Mouse (Mus musculus) neural tube, embryonic 13.5 days (tissue): ENCODE measurements around the gene Tma7. TPM values are rescaled to one million over a fixed set of nuclear protein-coding genes. Genes with fewer than 3 reads are reported as not detected.
A peak's percentile ranks its signal among the peaks of the same experiment; 100 is the strongest.

ENCODE experiments used
- ATAC-seq: fragments of 200-750 bp; cut with Nextera tagmentation; 2 replicates; pipeline ENCODE4 v1.8.0; 2017; ENCODE audit warnings: low read depth, mild to moderate bottlenecking, moderate TSS enrichment, moderate library complexity
- H3K27ac ChIP-seq: fragments of 300-500 bp; sonication (generic); replicated peaks from 2 replicates; pipeline ENCODE4 v1.5.1; 2015; ENCODE audit warnings: moderate library complexity, mild to moderate bottlenecking, inconsistent platforms
- H3K27me3 ChIP-seq: fragments of 300-500 bp; sonication (generic); 2 replicates; pipeline ENCODE4 v1.6.1; 2015; ENCODE audit warnings: mild to moderate bottlenecking, inconsistent platforms
- H3K36me3 ChIP-seq: fragments of 300-500 bp; sonication (generic); 2 replicates; pipeline ENCODE4 v1.6.1; 2015; ENCODE audit warnings: mild to moderate bottlenecking, inconsistent platforms
- H3K4me1 ChIP-seq: fragments of 300-500 bp; sonication (generic); replicated peaks from 2 replicates; pipeline ENCODE4 v1.6.1; 2015; ENCODE audit warnings: inconsistent platforms
- H3K4me2 ChIP-seq: fragments of 300-500 bp; sonication (generic); 2 replicates; pipeline ENCODE4 v1.6.1; 2015; ENCODE audit warnings: inconsistent platforms, mild to moderate bottlenecking, moderate library complexity
- H3K4me3 ChIP-seq: fragments of 300-500 bp; sonication (generic); 2 replicates; pipeline ENCODE4 v1.5.1; 2015; ENCODE audit warnings: mild to moderate bottlenecking, inconsistent platforms
- H3K9ac ChIP-seq: fragments of 300-500 bp; sonication (generic); 2 replicates; pipeline ENCODE4 v1.6.1; 2015; ENCODE audit warnings: moderate library complexity, mild to moderate bottlenecking, inconsistent platforms
- H3K9me3 ChIP-seq: fragments of 300-500 bp; sonication (generic); 2 replicates; pipeline ENCODE4 v1.6.1; 2016; ENCODE audit warnings: inconsistent platforms
- WGBS: fragments of 180-500 bp; shearing (Covaris S2); methylation state at CpG from one replicate; pipeline ENCODE4 v1.1.7; 2015; 5-methylcytosine and 5-hydroxymethylcytosine counted together
- polyA plus RNA-seq: library from polyadenylated mRNA; unstranded; fragments of >200 nt; fragmentation: Nextera tagmentation; extraction: Ambion mirVana; gene quantifications from 2 replicates; pipeline ENCODE4 v1.2.1, GENCODE M21; 2015

Gene Tma7
- polyA plus RNA-seq, 1 experiment from 2014 or later = 792 TPM

GRCm38 (mm10) chr9:109051651-109052489 is 30.5 kb downstream of the Tma7 start:
- WGBS = 90% methylated on average over 10 of the region's 10 CpGs
- H3K36me3 ChIP-seq = peaks cover 10% of the 10 kb centered on the region
- ATAC-seq = no peak

GRCm38 (mm10) chr9:109051011-109051501 is 31.3 kb downstream of the Tma7 start:
- no peak overlapping the region for H3K4me2 ChIP-seq
- H3K27ac ChIP-seq = no peak overlapping the region
- no peak overlapping the region for H3K4me3 ChIP-seq
- no peak for ATAC-seq
- no peaks in the 10 kb centered on the region for H3K27me3 ChIP-seq
- H3K36me3 ChIP-seq = peaks cover 2% of the 10 kb centered on the region; the same call in 1 of the 2 replicates
- 90% methylated on average over 13 of the region's 13 CpGs for WGBS
- no peaks in the 10 kb centered on the region for H3K9me3 ChIP-seq
- H3K4me1 ChIP-seq = peaks cover 13% of the 10 kb centered on the region
- H3K9ac ChIP-seq = no peak overlapping the region

More at GRCm38 (mm10) chr9:109051651-109052489, 30.5 kb downstream of the Tma7 start:
- H3K9ac ChIP-seq = no peak overlapping the region
- H3K27me3 ChIP-seq = no peaks in the 10 kb centered on the region
- H3K27ac ChIP-seq = no peak overlapping the region
- H3K9me3 ChIP-seq = no peaks in the 10 kb centered on the region
- peaks cover 13% of the 10 kb centered on the region for H3K4me1 ChIP-seq
- H3K4me2 ChIP-seq = no peak overlapping the region
- no peak overlapping the region for H3K4me3 ChIP-seq

GRCm38 (mm10) chr9:109050674-109050997 is 31.8 kb downstream of the Tma7 start:
- WGBS = 82% methylated on average over 3 of the region's 3 CpGs

DNA sequence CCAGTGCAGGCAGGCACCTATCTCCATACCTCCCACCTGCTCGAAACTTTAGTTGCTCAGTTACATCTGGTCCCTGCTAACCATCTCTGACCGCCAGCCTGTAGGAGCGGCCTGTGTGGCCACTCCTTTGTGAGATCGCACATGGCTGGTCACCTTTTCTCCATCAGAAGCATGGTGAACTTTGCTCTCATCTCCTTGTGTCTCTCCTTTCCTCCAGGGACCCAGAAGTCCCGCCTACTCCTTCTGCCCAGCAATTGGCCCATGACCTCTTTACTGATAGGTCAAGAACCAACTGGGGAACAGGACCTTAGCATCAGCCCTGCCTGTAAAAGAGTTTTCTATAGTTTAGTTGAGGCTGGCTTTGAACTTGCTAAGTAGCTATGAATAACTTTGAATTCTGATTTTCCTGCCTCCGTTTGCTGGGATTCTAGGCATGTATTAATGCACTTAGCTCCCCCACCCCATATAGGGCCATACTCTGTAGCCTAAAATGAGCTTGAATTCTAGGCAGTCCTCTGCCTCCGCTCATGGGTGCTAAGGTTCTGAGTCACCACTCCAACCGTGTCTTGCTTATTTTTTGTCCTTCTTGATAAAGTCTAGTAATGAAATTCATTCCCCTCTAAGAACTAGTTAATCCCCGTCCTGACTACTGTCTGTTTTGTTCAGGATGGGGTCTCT is 32.3 kb downstream of the Tma7 start:
- Histone ChIP-seq H3K4me1 (peaks cover 7% of the 10 kb centered on the region), H3K9me3 (no peaks in the 10 kb centered on the region), H3K9ac (no peak overlapping the region), H3K36me3 (no peaks in the 10 kb centered on the region; the same call in 1 of the 2 replicates), H3K4me3 (no peak overlapping the region), H3K27ac (no peak overlapping the region), H3K4me2 (no peak overlapping the region), H3K27me3 (no peaks in the 10 kb centered on the region)
- WGBS = 88% methylated on average over 9 of the region's 9 CpGs
- ATAC-seq = no peak

More at GRCm38 (mm10) chr9:109050674-109050997, 31.8 kb downstream of the Tma7 start:
- H3K27me3 ChIP-seq = no peaks in the 10 kb centered on the region
- no peaks in the 10 kb centered on the region for H3K9me3 ChIP-seq
- ATAC-seq = no peak
- peaks cover 12% of the 10 kb centered on the region for H3K4me1 ChIP-seq
- no peaks in the 10 kb centered on the region; the same call in 1 of the 2 replicates for H3K36me3 ChIP-seq
- no peak overlapping the region for H3K4me2 ChIP-seq
- no peak overlapping the region for H3K4me3 ChIP-seq
- H3K9ac ChIP-seq = no peak overlapping the region
- H3K27ac ChIP-seq = no peak overlapping the region

GRCm38 (mm10) chr9:109049316-109049715 is 33.1 kb downstream of the Tma7 start:
- 0 out of 2 replicates have a peak, but pooled peaks cover under 1% of the 10 kb centered on the region for H3K4me1 ChIP-seq
- no peaks in the 10 kb centered on the region for H3K9me3 ChIP-seq
- no peak overlapping the region for H3K9ac ChIP-seq
- no peak overlapping the region for H3K4me3 ChIP-seq
- 84% methylated on average over 7 of the region's 7 CpGs for WGBS
- H3K36me3 ChIP-seq = no peaks in the 10 kb centered on the region; the same call in 1 of the 2 replicates
- H3K27me3 ChIP-seq = no peaks in the 10 kb centered on the region
- H3K4me2 ChIP-seq = no peak overlapping the region
- no peak for ATAC-seq
- no peak overlapping the region for H3K27ac ChIP-seq

DNA sequence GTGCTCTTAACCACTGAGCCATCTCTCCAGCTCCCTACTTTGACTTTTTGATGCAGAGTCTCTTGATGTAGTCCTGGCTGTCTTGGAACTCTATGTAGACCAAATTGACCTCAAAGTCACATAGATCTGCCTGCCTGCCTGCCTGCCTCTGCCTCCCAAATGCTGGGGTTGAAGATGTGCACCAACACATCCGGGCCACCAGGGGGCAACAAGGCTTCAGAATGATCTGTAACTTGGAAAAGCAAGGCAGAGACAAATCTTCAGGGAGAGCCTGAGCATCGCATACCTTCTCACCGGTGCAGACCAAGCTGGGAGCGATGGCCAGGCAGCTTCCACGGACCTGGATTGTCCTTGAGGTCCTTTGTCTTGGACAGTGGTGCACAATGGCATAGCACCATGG is 36.1 kb downstream of the Tma7 start:
- 31% methylated on average over 5 of the region's 5 CpGs for WGBS

GRCm38 (mm10) chr9:109041351-109041750 is 41.0 kb downstream of the Tma7 start:
- Histone ChIP-seq H3K4me1 (peaks cover 16% of the 10 kb centered on the region), H3K4me3 (no peak overlapping the region), H3K27ac (no peak overlapping the region), H3K36me3 (no peaks in the 10 kb centered on the region), H3K27me3 (0 out of 2 replicates have a peak, but pooled peaks cover 5% of the 10 kb centered on the region), H3K9ac (no peak overlapping the region), H3K9me3 (no peaks in the 10 kb centered on the region), H3K4me2 (no peak overlapping the region)
- WGBS = 77% methylated on average over 6 of the region's 7 CpGs
- ATAC-seq = no peak

More for the DNA sequence above, 36.1 kb downstream of the Tma7 start:
- ATAC-seq = no peak
- no peak overlapping the region for H3K9ac ChIP-seq
- H3K27ac ChIP-seq = no peak overlapping the region
- no peaks in the 10 kb centered on the region for H3K36me3 ChIP-seq
- H3K4me2 ChIP-seq = no peak overlapping the region
- H3K9me3 ChIP-seq = no peaks in the 10 kb centered on the region
- no peaks in the 10 kb centered on the region for H3K27me3 ChIP-seq
- no peak overlapping the region for H3K4me3 ChIP-seq
- no peaks in the 10 kb centered on the region for H3K4me1 ChIP-seq

DNA sequence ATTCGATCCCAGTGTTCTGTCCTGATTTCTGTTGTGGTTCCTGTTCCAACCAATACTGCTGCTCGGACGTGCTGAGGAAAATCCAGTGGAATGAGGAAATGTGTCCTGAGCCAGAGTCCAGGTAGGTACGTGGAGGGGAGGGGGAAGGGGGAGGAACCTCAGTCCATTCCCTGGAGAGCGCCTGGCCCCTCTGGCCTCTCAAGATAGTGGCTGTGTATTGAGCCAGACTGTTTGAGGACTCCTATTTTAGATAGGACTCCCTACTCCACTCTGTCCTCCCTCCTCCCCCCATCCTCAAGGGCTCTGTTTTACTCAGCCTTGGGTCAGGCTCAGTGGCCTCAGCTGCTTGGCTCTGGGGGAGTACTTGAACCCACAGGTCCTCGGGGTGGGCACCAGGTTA is 41.5 kb downstream of the Tma7 start:
- ATAC-seq = no peak

DNA sequence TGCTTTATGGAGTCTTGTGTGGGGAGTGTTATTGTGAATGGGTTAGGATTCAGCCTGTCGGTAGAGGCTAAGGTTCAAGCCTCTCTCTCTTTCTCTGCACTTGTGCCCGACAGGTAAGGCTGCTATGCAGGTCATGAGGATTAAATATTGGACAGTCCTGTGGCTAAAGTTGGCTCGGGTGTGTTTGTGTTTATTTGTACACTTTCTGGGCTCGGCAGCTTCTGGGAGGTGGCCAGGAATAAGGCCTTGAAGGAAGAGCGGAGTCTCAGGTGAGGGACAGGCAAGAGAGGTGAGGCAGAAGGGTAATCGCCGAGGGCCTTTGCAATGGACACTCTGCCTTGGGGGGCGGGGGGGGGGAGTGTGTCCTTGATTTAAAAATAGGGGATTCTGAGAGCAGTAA is 42.2 kb downstream of the Tma7 start:
- H3K27ac ChIP-seq = no peak overlapping the region
- ATAC-seq = no peak
- WGBS = 87% methylated on average over 8 of the region's 8 CpGs
- H3K4me3 ChIP-seq = no peak overlapping the region
- H3K4me2 ChIP-seq = no peak overlapping the region
- no peaks in the 10 kb centered on the region for H3K9me3 ChIP-seq
- no peaks in the 10 kb centered on the region for H3K36me3 ChIP-seq
- peaks cover 16% of the 10 kb centered on the region for H3K4me1 ChIP-seq
- H3K9ac ChIP-seq = no peak overlapping the region
- H3K27me3 ChIP-seq = 0 out of 2 replicates have a peak, but pooled peaks cover 5% of the 10 kb centered on the region

More for the DNA sequence above, 41.5 kb downstream of the Tma7 start:
- WGBS = 78% methylated on average over 6 of the region's 6 CpGs
- no peaks in the 10 kb centered on the region for H3K36me3 ChIP-seq
- no peaks in the 10 kb centered on the region for H3K9me3 ChIP-seq
- H3K9ac ChIP-seq = no peak overlapping the region
- no peak overlapping the region for H3K4me3 ChIP-seq
- H3K4me1 ChIP-seq = peaks cover 16% of the 10 kb centered on the region
- no peak overlapping the region for H3K4me2 ChIP-seq
- H3K27me3 ChIP-seq = 0 out of 2 replicates have a peak, but pooled peaks cover 5% of the 10 kb centered on the region
- no peak overlapping the region for H3K27ac ChIP-seq

DNA sequence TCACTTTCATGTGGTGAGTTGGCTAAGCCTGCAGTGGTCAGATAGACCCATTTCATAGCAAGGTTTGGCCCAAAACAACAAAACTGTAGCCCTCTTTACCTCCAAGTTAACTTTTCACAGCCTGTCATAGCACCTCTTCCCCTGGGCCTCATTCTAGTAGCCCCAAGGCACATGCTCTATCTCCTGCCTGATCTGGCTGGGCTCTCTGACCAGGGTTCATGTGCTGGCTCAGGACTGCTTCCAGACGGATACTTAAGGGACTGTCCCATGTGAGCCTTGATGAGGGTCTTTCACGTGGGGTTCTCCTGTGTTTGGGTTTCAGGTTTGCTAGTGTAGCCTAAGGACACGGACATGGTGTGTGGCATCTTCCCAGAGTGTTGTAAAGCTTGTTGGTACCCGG is 42.7 kb downstream of the Tma7 start:
- Histone ChIP-seq H3K27me3 (0 out of 2 replicates have a peak, but pooled peaks cover 5% of the 10 kb centered on the region), H3K36me3 (no peaks in the 10 kb centered on the region), H3K9me3 (no peaks in the 10 kb centered on the region), H3K4me3 (no peak overlapping the region), H3K27ac (no peak overlapping the region), H3K9ac (no peak overlapping the region), H3K4me2 (no peak overlapping the region), H3K4me1 (peaks cover 16% of the 10 kb centered on the region)
- no peak for ATAC-seq
- WGBS = 80% methylated on average over 4 of the region's 4 CpGs

- Histone ChIP-seq H3K36me3 (no peaks in the 10 kb centered on the region), H3K9ac (peak overlapping the region; percentile 76), H3K4me3 (peak overlapping the region; percentile 60), H3K27ac (0 out of 2 replicates have a peak overlapping the region, but pooled peaks have one; percentile 42), H3K4me2 (peak overlapping the region; percentile 83), H3K4me1 (peaks cover 16% of the 10 kb centered on the region), H3K27me3 (0 out of 2 replicates have a peak, but pooled peaks cover 5% of the 10 kb centered on the region), H3K9me3 (no peaks in the 10 kb centered on the region)
- 22% methylated on average over 8 of the region's 8 CpGs for WGBS
- ATAC-seq = 0 out of 2 replicates have a peak, but pooled peaks have one; percentile 47
These were observed 43.5 kb downstream of the Tma7 start for GRCm38 (mm10) chr9:109038901-109039364.
